Mouse (Mus musculus) liver, adult 2 months (tissue): ENCODE results near the gene Chst3.

Experiments used
- CTCF ChIP-seq: fragments of 200-500 bp; IDR thresholded peaks from 2 replicates; pipeline ENCODE4 v1.5.1; 2011; ENCODE audit warnings: low read depth, low read length, control low read depth
- POLR2A ChIP-seq: fragments of 200-500 bp; IDR thresholded peaks from 2 replicates; pipeline ENCODE4 v1.6.1; 2011; ENCODE audit warnings: low read length, control low read depth; ENCODE audit not compliant: insufficient read depth; ENCODE audit errors: extremely low read depth

GRCm38 (mm10) chr10:60186191-60186945, 32.7 kb downstream of the Chst3 start:
- TF ChIP-seq CTCF (no peak), POLR2A (no peak)
